Mouse (Mus musculus): ENCODE results near the gene 2410002F23Rik.
"Not testable (repeated sequence)": the region's sequence is repeated elsewhere in the genome, so short reads cannot be mapped to it uniquely, and the experiment has no call there.

2410002F23Rik gene

GRCm38 (mm10) chr7:44246055-44246983 lies at the start of gene 2410002F23Rik, which contains the start of gene 1700028J19Rik:
Gene 2410002F23Rik (plus strand): TSS chr7:44246722.
Gene 1700028J19Rik (minus strand): TSS chr7:44246695.
- peak; percentile 92 to 93 for DNase-seq (ENCODE audit: low spot score in 2 of 2)

- DNase-seq (ENCODE audit: low spot score in 2 of 2), result no peak
Measured at GRCm38 (mm10) chr7:44197891-44198290, 48.6 kb upstream of the 2410002F23Rik start, which contains the start of gene Klk1b3. Gene Klk1b3 (plus strand): TSS chr7:44198191.

GRCm38 (mm10) chr7:44207135-44207534 lies 39.4 kb upstream of the 2410002F23Rik start, which contains the start of gene Klk1b4:
Gene Klk1b4 (plus strand): TSS chr7:44207435.
- not testable (repeated sequence) for DNase-seq (ENCODE audit: low spot score in 2 of 2)

GRCm38 (mm10) chr7:44208307-44208706 lies 38.2 kb upstream of the 2410002F23Rik start:
- no peak for DNase-seq (ENCODE audit: low spot score in 2 of 2)

GRCm38 (mm10) chr7:44215645-44216044 lies 30.9 kb upstream of the 2410002F23Rik start, which contains the start of gene Klk1b5:
Gene Klk1b5 (plus strand): TSS chr7:44215945.
- no peak for DNase-seq (ENCODE audit: low spot score in 2 of 2)

GRCm38 (mm10) chr7:44221601-44222000 lies 24.9 kb upstream of the 2410002F23Rik start:
- not testable (repeated sequence) for DNase-seq (ENCODE audit: low spot score in 2 of 2)

- not testable (repeated sequence) for DNase-seq (ENCODE audit: low spot score in 2 of 2)
Measured at GRCm38 (mm10) chr7:44222335-44222734, 24.2 kb upstream of the 2410002F23Rik start.

- no peak for DNase-seq (ENCODE audit: low spot score in 2 of 2)
Measured at GRCm38 (mm10) chr7:44225076-44225475, 21.4 kb upstream of the 2410002F23Rik start, which contains the start of gene Klk1. Gene Klk1 (plus strand): TSS chr7:44225360.

GRCm38 (mm10) chr7:44235909-44236308 lies 10.6 kb upstream of the 2410002F23Rik start, which contains the start of gene Gm36864:
Gene Gm36864 (plus strand): TSS chr7:44236177.
- DNase-seq (ENCODE audit: low spot score in 2 of 2), result no peak

GRCm38 (mm10) chr7:44239913-44240312 lies 6.6 kb upstream of the 2410002F23Rik start:
- DNase-seq (ENCODE audit: low spot score in 2 of 2), result no peak

- DNase-seq (ENCODE audit: low spot score in 2 of 2), result no peak
Measured at GRCm38 (mm10) chr7:44240712-44241111, 5.8 kb upstream of the 2410002F23Rik start.

- no peak for DNase-seq (ENCODE audit: low spot score in 2 of 2)
Measured at GRCm38 (mm10) chr7:44241163-44241562, 5.4 kb upstream of the 2410002F23Rik start.

- no peak for DNase-seq (ENCODE audit: low spot score in 2 of 2)
Measured at GRCm38 (mm10) chr7:44244080-44244479, 2.4 kb upstream of the 2410002F23Rik start.

GRCm38 (mm10) chr7:44246984-44247470 lies 505 bp downstream of the 2410002F23Rik start:
- DNase-seq (ENCODE audit: low spot score in 2 of 2), result no peak

- no peak for DNase-seq (ENCODE audit: low spot score in 2 of 2)
Measured at GRCm38 (mm10) chr7:44247971-44248370, 1.4 kb downstream of the 2410002F23Rik start.

- DNase-seq (ENCODE audit: low spot score in 2 of 2), result no peak
Measured at GRCm38 (mm10) chr7:44249248-44249647, 2.7 kb downstream of the 2410002F23Rik start.

- DNase-seq (ENCODE audit: low spot score in 2 of 2), result not testable (repeated sequence)
Measured at GRCm38 (mm10) chr7:44250732-44251275, 4.3 kb downstream of the 2410002F23Rik start.

- DNase-seq (ENCODE audit: low spot score in 2 of 2), result no peak
Measured at GRCm38 (mm10) chr7:44253023-44253616, 6.6 kb downstream of the 2410002F23Rik start.

GRCm38 (mm10) chr7:44254930-44255329 lies 8.4 kb downstream of the 2410002F23Rik start:
- no peak for DNase-seq (ENCODE audit: low spot score in 2 of 2)

GRCm38 (mm10) chr7:44257278-44257677 lies 10.8 kb downstream of the 2410002F23Rik start, which contains the start of gene Acp4:
Gene Acp4 (minus strand): TSS chr7:44257378.
- no peak for DNase-seq (ENCODE audit: low spot score in 2 of 2)

- no peak for DNase-seq (ENCODE audit: low spot score in 2 of 2)
Measured at GRCm38 (mm10) chr7:44260410-44260809, 13.9 kb downstream of the 2410002F23Rik start.

GRCm38 (mm10) chr7:44261147-44261546 lies 14.6 kb downstream of the 2410002F23Rik start, which contains the start of gene Gm15517:
Gene Gm15517 (plus strand): TSS chr7:44261447.
- DNase-seq (ENCODE audit: low spot score in 2 of 2), result no peak
